Mouse (Mus musculus) embryonic facial prominence, embryonic 11.5 days (tissue): Measurements from ENCODE around the gene Exosc1. TPM values are rescaled to one million over a fixed set of nuclear protein-coding genes. Genes with fewer than 3 reads are reported as not detected.
A peak's percentile ranks its signal among the peaks of the same experiment; 100 is the strongest.
"Not testable (repeated sequence)": the region's sequence is repeated elsewhere in the genome, so short reads cannot be mapped to it uniquely, and the experiment has no call there.

ENCODE experiments used
- ATAC-seq: fragments of 200-750 bp; cut with Nextera tagmentation; replicated peaks from 2 replicates; pipeline ENCODE4 v1.8.0; 2017; ENCODE audit warnings: low read depth; ENCODE audit not compliant: insufficient number of reproducible peaks, low FRiP score, low TSS enrichment
- DNase-seq: peaks from one replicate; pipeline ENCODE4 v3.0.0-alpha.2; 2015; ENCODE audit warnings: low spot score
- H3K27ac ChIP-seq: fragments of 300-500 bp; sonication (generic); replicated peaks from 2 replicates; pipeline ENCODE4 v1.5.1; 2014; ENCODE audit warnings: mild to moderate bottlenecking, low read depth, low read length, control low read depth
- H3K27me3 ChIP-seq: fragments of 300-500 bp; sonication (generic); 2 replicates; pipeline ENCODE4 v1.6.1; 2014; ENCODE audit warnings: mild to moderate bottlenecking, low read length, moderate library complexity, mixed read lengths; ENCODE audit not compliant: control insufficient read depth, insufficient read depth
- H3K36me3 ChIP-seq: fragments of 300-500 bp; sonication (generic); replicated peaks from 2 replicates; pipeline ENCODE4 v1.6.1; 2014; ENCODE audit warnings: low read depth, mild to moderate bottlenecking, low read length, moderate library complexity, mixed read lengths; ENCODE audit not compliant: control insufficient read depth, insufficient read depth
- H3K4me1 ChIP-seq: fragments of 300-500 bp; sonication (generic); 2 replicates; pipeline ENCODE4 v1.6.1; 2014; ENCODE audit warnings: low read length, mixed read lengths; ENCODE audit not compliant: control insufficient read depth, insufficient read depth
- H3K4me2 ChIP-seq: fragments of 300-500 bp; sonication (generic); 2 replicates; pipeline ENCODE4 v1.6.1; 2014; ENCODE audit warnings: low read depth, mild to moderate bottlenecking, control low read depth, low read length, moderate library complexity
- H3K4me3 ChIP-seq: fragments of 300-500 bp; sonication (generic); 2 replicates; pipeline ENCODE4 v1.5.1; 2014; ENCODE audit warnings: low read depth, low read length, control low read depth
- H3K9ac ChIP-seq: fragments of 300-500 bp; sonication (generic); replicated peaks from 2 replicates; pipeline ENCODE4 v1.6.1; 2014; ENCODE audit warnings: mild to moderate bottlenecking, control low read depth, low read length
- H3K9me3 ChIP-seq: fragments of 300-500 bp; sonication (generic); replicated peaks from 2 replicates; pipeline ENCODE4 v1.6.1; 2016; ENCODE audit warnings: mild to moderate bottlenecking, low read length, inconsistent platforms, mixed read lengths; ENCODE audit not compliant: control insufficient read depth
- WGBS: fragments of 180-500 bp; shearing (Covaris S2); extraction: QIAGEN DNeasy Blood & Tissue Kit; methylation state at CpG from one replicate; pipeline ENCODE4 v1.1.7; 2014; 5-methylcytosine and 5-hydroxymethylcytosine counted together
- polyA plus RNA-seq: library from polyadenylated mRNA; unstranded; fragments of >200 nt; fragmentation: Nextera tagmentation; extraction: Ambion mirVana; gene quantifications from 2 replicates; pipeline ENCODE4 v1.2.1, GENCODE M21; 2014

Exosc1 gene
- polyA plus RNA-seq, 1 experiment from 2014 or later: 80.3 TPM

DNA sequence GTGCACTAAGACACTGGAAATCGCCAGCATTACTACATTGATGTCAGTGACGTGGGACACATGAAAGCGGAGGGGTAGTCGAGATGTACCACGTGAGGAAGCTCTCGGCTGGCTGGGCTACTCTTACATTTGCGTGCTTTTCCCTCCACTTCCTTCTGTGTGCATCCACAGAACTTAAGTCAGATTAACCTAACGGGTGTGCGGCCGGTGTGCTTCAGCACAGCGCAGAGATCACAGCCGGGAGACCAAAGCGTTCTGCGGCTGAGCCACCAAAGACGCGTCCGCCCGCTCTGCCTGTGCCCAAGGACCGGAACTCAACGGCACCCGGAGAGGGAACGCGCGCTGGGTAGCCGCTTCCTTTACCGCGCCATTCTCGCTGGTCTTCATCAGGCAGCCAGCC, 537 bp downstream of the Exosc1 start:
- WGBS: under 1% methylated on average over 28 of the region's 28 CpGs

GRCm38 (mm10) chr19:41920412-41921067, 12.7 kb downstream of the Exosc1 start:
- Histone ChIP-seq H3K36me3 (peaks cover 9% of the 10 kb centered on the region; the same call in 1 of the 2 replicates), H3K4me2 (no peak overlapping the region), H3K4me1 (no peaks in the 10 kb centered on the region), H3K9me3 (no peaks in the 10 kb centered on the region), H3K9ac (no peak overlapping the region), H3K4me3 (no peak overlapping the region), H3K27me3 (no peaks in the 10 kb centered on the region), H3K27ac (no peak overlapping the region)
- DNase-seq (no peak), ATAC-seq (no peak)
- WGBS: 74% methylated on average over 5 of the region's 5 CpGs

More for the DNA sequence above, 537 bp downstream of the Exosc1 start:
- Histone ChIP-seq H3K9ac (peak overlapping the region; percentile 67), H3K36me3 (no peaks in the 10 kb centered on the region; the same call in none of the 2 replicates), H3K4me2 (peak overlapping the region; percentile 48), H3K9me3 (no peaks in the 10 kb centered on the region), H3K27ac (no peak overlapping the region), H3K4me3 (peak overlapping the region; percentile 85), H3K27me3 (no peaks in the 10 kb centered on the region), H3K4me1 (no peaks in the 10 kb centered on the region)
- DNase-seq: peak; percentile 12
- ATAC-seq: no peak

GRCm38 (mm10) chr19:41919471-41919870, 13.8 kb downstream of the Exosc1 start:
- ATAC-seq (no peak), DNase-seq (no peak)
- H3K9ac ChIP-seq: no peak overlapping the region
- H3K27ac ChIP-seq: no peak overlapping the region
- H3K4me3 ChIP-seq: no peak overlapping the region
- 78% methylated on average over 4 of the region's 4 CpGs for WGBS
- peaks cover 9% of the 10 kb centered on the region; the same call in 1 of the 2 replicates for H3K36me3 ChIP-seq
- H3K27me3 ChIP-seq: no peaks in the 10 kb centered on the region
- H3K4me2 ChIP-seq: no peak overlapping the region
- H3K4me1 ChIP-seq: no peaks in the 10 kb centered on the region
- no peaks in the 10 kb centered on the region for H3K9me3 ChIP-seq

- WGBS: 81% methylated on average over 4 of the region's 4 CpGs
- Histone ChIP-seq H3K36me3 (peaks cover 9% of the 10 kb centered on the region; the same call in 1 of the 2 replicates), H3K9ac (no peak overlapping the region), H3K4me1 (peaks cover 3% of the 10 kb centered on the region; the same call in 1 of the 2 replicates), H3K4me3 (no peak overlapping the region), H3K4me2 (no peak overlapping the region), H3K27ac (no peak overlapping the region), H3K9me3 (no peaks in the 10 kb centered on the region), H3K27me3 (no peaks in the 10 kb centered on the region)
- DNase-seq (no peak), ATAC-seq (no peak)
Observed at GRCm38 (mm10) chr19:41916853-41917252, 16.4 kb downstream of the Exosc1 start.

DNA sequence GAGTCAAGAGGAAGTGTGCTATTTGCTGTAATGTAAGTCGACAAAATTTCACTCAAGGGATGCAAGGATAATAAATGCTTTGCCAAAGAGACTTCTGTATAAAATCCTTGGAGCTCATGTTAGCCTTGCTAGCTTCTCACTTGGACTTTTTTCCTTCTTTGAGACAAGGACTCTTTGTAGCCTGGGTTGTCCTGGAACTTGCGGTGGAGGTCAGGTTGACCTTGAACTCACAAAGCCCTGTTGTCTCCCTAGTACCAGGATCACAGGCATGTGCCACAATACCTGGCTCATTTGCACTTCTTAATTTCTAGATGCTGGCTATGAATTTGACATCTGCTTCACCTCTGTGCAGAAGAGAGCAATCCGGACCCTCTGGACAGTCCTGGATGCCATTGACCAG, 17.9 kb downstream of the Exosc1 start:
- ATAC-seq: no peak
- Histone ChIP-seq H3K36me3 (peaks cover 9% of the 10 kb centered on the region; the same call in 1 of the 2 replicates), H3K4me2 (no peak overlapping the region), H3K4me3 (no peak overlapping the region), H3K9ac (no peak overlapping the region), H3K27me3 (no peaks in the 10 kb centered on the region), H3K27ac (no peak overlapping the region), H3K9me3 (no peaks in the 10 kb centered on the region), H3K4me1 (peaks cover 3% of the 10 kb centered on the region; the same call in 1 of the 2 replicates)
- 80% methylated on average over 3 of the region's 3 CpGs for WGBS
- no peak for DNase-seq

GRCm38 (mm10) chr19:41914592-41914882, 18.7 kb downstream of the Exosc1 start:
- not testable (repeated sequence) for H3K27me3 ChIP-seq, H3K27ac ChIP-seq, H3K36me3 ChIP-seq, H3K9ac ChIP-seq, H3K9me3 ChIP-seq, ATAC-seq, H3K4me3 ChIP-seq, H3K4me1 ChIP-seq, DNase-seq, H3K4me2 ChIP-seq

DNA sequence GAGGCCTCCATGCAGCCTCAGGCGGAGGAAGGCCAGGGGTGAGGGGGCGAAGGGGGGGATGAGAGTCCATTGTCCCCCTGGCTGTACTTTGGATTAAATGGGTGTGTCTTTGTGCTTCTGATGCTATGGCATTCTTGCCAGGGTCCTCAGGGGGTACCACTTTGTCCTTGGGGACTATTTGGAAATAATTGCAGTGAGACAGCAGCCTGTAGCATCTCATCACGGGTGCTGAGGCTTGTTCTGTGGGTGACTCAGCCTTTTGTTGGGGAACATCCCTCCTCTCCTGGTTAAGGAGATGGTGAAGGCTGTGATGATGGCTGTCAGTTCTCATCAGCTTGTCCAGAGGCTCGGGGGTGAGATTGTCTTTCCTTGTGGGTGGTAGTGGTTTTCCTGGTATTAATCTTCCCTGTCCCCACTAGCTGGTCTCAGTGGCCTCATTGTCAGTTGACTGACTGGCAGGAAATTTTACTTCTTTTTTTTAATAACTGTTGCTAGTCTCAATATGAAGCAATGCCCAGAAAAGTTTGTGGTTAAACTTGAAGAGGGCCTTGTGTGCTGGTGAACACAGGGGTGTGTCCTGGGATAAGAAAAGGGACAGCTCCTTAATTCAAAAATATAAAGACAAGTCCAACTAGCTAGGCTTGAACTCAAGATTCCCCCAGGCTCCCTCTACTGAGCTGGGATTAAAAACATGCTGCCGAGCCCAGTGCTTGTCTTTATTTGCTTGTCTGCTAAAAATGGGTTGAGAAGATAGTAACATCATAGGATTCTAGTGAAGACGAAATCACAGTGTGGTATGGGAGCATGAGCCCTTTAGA, 19.2 kb downstream of the Exosc1 start:
- Histone ChIP-seq H3K9me3 (no peaks in the 10 kb centered on the region), H3K4me1 (peaks cover 3% of the 10 kb centered on the region; the same call in 1 of the 2 replicates), H3K4me3 (peak overlapping the region; percentile 63), H3K4me2 (peak overlapping the region; percentile 44), H3K27me3 (no peaks in the 10 kb centered on the region), H3K9ac (peak overlapping the region; percentile 54), H3K27ac (no peak overlapping the region), H3K36me3 (peaks cover 6% of the 10 kb centered on the region; the same call in 1 of the 2 replicates)
- peak; percentile 23 for DNase-seq
- ATAC-seq: no peak
- 36% methylated on average over 6 of the region's 6 CpGs for WGBS
